Mouse (Mus musculus): Measurements from ENCODE around the gene Gpd2. TPM values are rescaled to one million over a fixed set of nuclear protein-coding genes. Genes with fewer than 3 reads are reported as not detected.

Gene Gpd2
- total RNA-seq (2021), result 10 to 100 TPM; 96.8 to 99.0 TPM

GRCm38 (mm10) chr2:57237475-57237919 is at the start of gene Gpd2:
TSS of gene Gpd2 (plus strand) at chr2:57237635.
- intact Hi-C loops (cut with DNase I), result loop anchor here (2.0 to 10.0 kb wide), 2 partner anchors 55 to 123 kb away; no protein-coding TSS in a partner anchor
- DNase-seq (ENCODE audit: low spot score in 2 of 2), result peak in 1 of 2 experiments; percentile 44

GRCm38 (mm10) chr2:57188237-57188636 is 49.2 kb upstream of the Gpd2 start:
- no peak for DNase-seq (ENCODE audit: low spot score in 2 of 2)
- intact Hi-C loops (cut with DNase I), result no loop called here

DNA sequence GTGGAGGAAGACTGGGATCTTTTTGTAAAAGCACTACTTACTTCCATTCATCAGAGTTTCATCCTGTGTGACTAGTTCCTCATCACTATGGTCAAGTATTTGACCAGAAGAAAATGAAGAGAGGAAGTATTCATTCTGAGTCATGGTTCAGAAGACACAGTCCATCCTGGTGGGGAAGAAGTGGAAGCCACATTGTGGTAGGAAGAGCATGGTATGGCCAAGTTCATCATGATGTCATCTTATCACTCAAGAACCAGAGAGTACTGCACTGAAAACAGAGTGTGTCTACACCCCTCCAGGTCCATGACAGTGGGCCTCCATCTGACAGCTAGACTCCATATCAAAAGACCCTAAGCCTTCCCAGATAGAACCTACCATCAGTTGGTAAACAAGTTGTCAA is 46.6 kb upstream of the Gpd2 start:
- intact Hi-C loops (cut with DNase I), result no loop called here
- DNase-seq (ENCODE audit: low spot score in 2 of 2), result no peak

DNA sequence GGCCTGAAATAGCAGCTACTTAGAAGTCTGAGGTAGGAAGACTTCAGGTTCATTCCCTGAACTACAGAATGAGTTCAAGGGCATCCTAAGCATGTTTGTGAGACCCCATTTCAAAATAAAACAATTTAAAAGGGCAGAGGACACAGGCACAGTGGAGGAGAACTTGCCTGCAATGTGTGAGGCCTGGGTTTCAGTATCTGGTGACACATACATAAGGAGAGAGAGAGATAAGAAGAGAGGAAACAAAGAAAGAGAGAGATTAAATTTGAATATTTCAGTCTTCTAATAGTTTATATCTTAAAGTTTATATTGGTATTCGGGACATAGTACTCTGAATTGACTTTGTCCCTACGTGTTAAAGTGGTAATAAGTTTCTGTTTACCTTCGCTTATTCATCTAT is 38.4 kb upstream of the Gpd2 start:
- intact Hi-C loops (cut with DNase I), result no loop called here
- DNase-seq (ENCODE audit: low spot score in 2 of 2), result no peak

DNA sequence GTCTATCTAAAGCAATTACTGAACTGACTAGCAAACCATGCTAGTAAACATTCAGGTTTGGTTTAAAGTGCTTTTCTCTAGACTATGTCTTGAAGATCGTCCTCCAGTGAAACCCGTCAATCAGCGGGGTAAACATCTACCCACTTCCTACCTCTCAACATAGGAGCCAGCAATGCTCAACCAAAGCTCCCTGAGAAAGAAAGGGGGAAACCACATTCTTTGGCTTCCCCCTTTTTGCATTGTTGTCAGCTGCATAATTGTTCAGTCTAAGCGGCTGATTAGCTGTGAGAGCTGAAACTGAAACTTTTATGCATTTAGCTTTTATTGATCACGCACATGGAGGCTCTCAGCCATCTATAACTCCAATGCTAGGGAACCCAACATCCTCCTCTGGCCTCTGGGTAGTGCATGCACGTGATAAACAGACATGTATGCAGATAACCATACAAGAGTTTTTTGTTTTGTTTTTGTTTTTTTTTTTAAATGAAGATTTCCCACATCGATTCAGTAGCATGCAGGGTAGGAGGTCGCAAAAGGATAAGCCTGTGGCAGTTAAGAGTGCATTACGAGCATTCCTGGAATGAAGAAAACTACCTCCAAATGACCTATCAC is 28.9 kb upstream of the Gpd2 start:
- intact Hi-C loops (cut with DNase I), result no loop called here
- DNase-seq (ENCODE audit: low spot score in 2 of 2), result no peak

GRCm38 (mm10) chr2:57211049-57212001 is 26.1 kb upstream of the Gpd2 start:
- DNase-seq (ENCODE audit: low spot score in 2 of 2), result no peak
- intact Hi-C loops (cut with DNase I), result no loop called here

DNA sequence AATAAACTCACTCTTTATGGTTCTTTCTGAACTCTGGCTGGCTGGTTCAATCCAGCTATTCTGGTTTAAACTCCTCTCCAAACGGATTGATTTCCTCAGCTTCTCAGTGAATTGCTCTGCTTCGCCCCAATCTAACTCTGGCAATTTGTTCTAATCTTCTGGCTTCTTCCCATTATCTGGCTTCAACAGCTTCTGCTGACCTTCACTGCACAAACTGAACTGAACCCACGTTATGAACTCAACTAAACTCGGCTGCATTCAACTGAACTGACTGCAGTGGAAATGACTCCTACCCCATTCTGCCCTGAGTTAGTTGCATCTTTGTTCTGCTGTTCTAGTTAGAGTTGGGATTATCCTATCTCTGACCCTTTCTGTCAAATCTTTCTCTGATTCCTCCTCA is 24.1 kb upstream of the Gpd2 start:
- no peak for DNase-seq (ENCODE audit: low spot score in 2 of 2)
- intact Hi-C loops (cut with DNase I), result no loop called here

DNA sequence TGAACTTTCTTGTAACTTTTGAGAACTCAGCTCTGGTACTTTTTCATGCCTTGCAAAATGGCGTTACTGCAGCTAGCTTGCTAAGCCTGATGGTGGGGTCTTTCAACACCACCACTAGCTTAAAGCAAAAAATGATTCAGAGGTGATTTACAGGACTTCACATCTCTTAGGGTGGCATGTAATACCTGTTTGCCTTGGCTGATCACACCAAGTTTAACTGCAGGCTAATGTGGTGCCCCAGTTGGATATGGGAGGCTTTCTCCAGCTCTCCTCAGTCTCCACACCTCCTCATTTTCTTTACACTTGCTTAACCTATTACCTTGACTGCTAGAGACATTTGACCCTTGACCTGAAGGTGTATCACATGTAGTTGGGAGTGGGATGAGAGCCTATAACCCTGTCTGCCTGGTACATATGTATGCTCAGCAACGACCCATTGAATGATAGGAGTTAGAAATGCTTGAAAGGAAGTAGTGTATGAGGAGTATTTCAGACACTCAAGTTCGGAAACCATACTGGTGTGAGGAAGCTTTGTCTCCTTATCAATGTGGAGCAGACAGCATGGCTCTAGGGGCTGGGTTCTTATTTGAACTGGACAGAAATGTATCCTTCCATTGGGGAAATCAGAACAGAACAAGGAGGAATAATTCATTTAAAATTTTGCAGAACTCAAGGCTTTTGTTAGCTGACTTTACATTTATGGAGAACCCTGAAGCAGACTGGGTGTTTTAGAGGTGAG is 14.0 kb upstream of the Gpd2 start:
- intact Hi-C loops (cut with DNase I), result no loop called here
- DNase-seq (ENCODE audit: low spot score in 2 of 2), result no peak

DNA sequence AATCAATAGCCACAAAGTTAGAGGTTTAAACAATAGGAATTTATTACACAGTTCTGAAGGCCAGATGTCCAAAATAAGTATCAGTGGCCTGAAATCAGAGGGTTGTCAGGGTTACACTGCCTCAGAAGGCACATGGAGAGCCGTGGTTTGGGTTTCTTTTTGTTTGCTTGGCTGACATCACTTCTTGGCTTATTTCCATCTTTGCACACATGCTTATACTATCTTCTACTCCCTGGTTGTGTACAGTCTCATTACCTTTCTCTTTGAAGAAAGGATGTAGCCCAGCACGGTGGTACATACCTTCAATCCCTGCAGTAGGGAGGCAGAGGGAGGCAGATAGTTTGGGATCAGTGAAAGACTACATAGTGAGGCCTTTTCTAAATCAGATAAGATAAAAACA is 12.2 kb upstream of the Gpd2 start:
- no peak for DNase-seq (ENCODE audit: low spot score in 2 of 2)
- intact Hi-C loops (cut with DNase I), result no loop called here

DNA sequence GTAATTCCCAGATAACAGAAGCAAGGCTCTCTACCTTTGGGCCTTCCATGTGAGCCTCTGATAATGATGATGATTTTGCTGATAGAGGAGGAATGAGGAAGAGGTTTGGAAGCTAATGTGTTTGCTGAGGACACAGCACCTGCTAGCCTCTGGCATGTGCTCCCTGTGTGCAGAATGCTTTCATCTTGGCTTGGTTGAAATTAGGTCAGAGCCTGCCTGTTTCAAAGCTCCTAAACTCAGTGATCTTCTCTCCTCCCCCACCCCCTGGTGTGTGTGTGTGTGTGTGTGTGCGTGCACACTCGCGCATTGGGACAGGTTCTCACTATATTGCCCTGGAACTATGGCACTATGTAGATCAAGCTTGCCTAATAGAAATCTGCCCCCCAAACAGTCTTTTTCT is 10.0 kb upstream of the Gpd2 start:
- intact Hi-C loops (cut with DNase I), result no loop called here

DNA sequence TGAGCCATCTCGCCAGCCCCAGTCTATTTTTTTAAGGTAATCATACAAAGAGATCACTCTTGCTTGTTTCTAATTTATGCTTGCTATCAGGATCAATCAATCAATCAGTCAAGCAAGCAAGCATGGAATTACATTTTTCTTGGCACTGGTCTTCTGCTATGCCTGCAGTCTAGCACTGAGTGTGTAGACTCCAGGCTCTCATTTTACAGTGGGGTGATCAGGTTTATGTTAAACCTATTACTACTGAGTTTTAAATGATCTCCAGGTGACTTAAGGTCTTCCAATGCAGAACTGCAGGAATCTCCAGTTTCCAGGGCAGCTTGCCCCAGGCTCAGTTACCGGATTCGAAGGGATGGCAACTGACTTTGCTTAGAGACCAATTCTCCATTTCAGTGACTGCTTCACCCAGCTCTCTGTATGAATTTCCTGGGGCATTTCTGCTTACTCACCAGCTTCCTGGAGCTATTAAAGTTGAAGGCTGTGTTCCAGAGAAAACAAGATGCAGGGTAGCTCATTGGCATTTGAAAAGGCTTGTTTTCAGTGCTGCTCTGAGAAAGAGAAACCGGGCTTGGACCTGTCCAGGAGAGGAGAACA is 7.7 kb upstream of the Gpd2 start:
- intact Hi-C loops (cut with DNase I), result loop anchor here (10.0 kb wide), 1 partner anchor 115 kb away; no protein-coding TSS in a partner anchor
- peak in 1 of 2 experiments; percentile 6 for DNase-seq (ENCODE audit: low spot score in 2 of 2)

More for the DNA sequence above, 10.0 kb upstream of the Gpd2 start:
- no peak for DNase-seq (ENCODE audit: low spot score in 2 of 2)

- DNase-seq (ENCODE audit: low spot score in 2 of 2), result no peak
- intact Hi-C loops (cut with DNase I), result loop anchor here (10.0 kb wide), 1 partner anchor 117 kb away; no protein-coding TSS in a partner anchor
Observed at GRCm38 (mm10) chr2:57231432-57231831, 6.0 kb upstream of the Gpd2 start.

GRCm38 (mm10) chr2:57232328-57232727 is 5.1 kb upstream of the Gpd2 start:
- intact Hi-C loops (cut with DNase I), result loop anchor here (10.0 kb wide), 1 partner anchor 118 kb away; no protein-coding TSS in a partner anchor
- DNase-seq (ENCODE audit: low spot score in 2 of 2), result no peak

DNA sequence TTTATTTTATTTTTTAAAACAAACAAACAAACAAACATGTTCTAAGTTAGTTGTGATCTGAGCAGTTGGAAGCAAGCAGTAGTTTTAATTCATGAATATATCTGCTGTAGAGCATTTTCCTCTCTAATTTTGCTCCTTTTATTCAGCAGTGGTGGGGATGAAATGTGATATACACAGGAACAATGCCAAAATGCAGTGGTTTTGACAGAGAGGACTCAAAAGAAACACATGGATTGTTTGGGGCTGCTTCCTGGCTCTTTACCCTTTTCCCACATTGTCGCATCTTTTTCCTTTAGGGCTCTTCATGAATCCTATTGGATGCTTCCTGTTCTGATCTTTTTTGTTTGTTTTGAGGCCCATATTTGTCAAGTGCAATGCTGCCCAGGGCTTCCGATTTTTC is 1.2 kb upstream of the Gpd2 start:
- intact Hi-C loops (cut with DNase I), result loop anchor here (2.0 to 10.0 kb wide), 2 partner anchors 53 to 121 kb away; no protein-coding TSS in a partner anchor
- DNase-seq (ENCODE audit: low spot score in 2 of 2), result no peak

GRCm38 (mm10) chr2:57237026-57237425 is 409 bp upstream of the Gpd2 start:
- intact Hi-C loops (cut with DNase I), result loop anchor here (2.0 to 10.0 kb wide), 2 partner anchors 54 to 122 kb away; no protein-coding TSS in a partner anchor
- no peak for DNase-seq (ENCODE audit: low spot score in 2 of 2)

DNA sequence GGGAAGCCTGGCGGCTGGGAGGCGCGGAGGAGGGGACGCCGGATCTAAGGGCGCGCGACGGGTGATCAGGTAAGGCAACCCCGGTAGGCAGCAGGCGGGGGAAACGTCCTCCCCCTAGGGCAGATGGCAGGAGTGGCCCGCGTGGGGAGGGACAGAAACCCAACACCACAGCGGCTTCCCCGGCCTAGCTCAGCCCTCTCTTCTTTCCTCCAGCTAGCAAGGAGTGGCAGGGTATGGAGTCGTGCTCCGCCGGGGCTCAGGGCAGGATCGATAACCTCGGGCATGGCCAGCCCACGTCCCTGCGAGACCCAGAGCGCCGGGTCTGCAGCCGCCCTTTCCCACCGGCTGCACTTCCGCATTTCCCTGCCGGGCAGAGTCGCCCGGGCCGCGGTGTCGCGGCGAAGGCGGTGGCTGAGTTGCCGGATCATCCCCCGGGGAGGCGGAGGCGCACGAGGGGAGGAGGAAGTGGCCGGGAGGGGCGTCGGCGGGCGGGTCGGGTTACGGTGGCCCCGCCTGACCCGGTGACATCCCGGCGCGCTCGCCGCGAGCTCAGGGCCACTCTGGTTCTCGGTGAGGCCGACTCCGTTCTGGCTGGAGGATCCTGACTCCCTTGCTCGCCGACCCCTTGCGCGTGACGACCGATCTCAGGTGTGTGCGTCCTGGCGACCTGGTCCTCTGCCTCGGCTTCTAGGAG is 632 bp downstream of the Gpd2 start:
- intact Hi-C loops (cut with DNase I), result loop anchor here (2.0 to 10.0 kb wide), 2 partner anchors 55 to 123 kb away; no protein-coding TSS in a partner anchor

DNA sequence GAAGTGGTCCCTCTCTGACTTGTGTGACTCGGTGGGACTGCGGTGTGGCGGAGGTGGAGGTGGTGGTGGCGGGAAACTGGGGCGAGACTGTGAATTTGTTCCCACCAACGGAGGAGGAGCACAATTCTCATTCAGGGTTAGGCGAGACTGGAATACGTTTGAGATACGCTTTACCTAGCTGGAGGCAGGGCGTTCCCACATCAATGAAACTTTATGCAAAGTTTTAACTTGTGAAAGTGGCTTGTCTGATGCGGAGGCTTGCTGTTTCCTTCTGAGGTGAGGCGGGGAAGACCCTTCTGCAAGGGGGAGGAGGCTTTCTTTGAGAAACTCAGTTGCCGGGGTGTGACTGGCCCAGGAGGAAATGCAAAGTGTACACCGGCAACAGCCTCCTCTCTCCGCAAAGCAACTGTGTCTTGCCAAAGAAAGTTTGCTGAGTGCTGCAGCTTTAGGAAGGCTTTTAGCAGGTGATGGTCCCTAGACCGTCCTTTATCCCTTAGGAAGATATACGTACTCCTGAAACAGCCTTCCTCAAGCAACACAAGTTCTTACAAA is 1.3 kb downstream of the Gpd2 start:
- peak in 1 of 2 experiments; percentile 46 for DNase-seq (ENCODE audit: low spot score in 2 of 2)
- intact Hi-C loops (cut with DNase I), result loop anchor here (10.0 kb wide), 1 partner anchor 124 kb away; no protein-coding TSS in a partner anchor

More for the DNA sequence above, 632 bp downstream of the Gpd2 start:
- DNase-seq (ENCODE audit: low spot score in 2 of 2), result peak; percentile 59 to 69

DNA sequence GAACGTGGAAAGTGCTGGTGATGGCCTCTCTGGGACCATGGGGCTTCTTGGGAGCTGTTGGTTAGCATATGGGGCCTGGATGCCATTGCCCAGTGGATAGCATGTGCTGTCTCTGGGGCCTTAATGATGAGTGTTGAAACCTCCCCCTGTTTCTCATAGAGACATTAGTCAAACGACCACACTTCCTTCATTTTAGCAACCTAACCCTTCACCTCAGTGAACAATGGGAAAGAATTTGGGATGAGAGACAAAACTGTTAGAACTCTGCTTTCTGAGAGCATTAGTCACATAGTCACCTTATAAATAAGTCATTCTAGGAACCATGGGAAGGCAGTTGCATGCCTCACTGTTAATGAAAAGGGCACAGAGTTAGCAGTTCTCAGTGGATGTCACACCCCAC is 1.9 kb downstream of the Gpd2 start:
- no peak for DNase-seq (ENCODE audit: low spot score in 2 of 2)
- intact Hi-C loops (cut with DNase I), result loop anchor here (10.0 kb wide), 1 partner anchor 125 kb away; no protein-coding TSS in a partner anchor
